Mouse (Mus musculus) adrenal gland, postnatal 4 days (tissue): ENCODE results near the gene Ints7. TPM values are rescaled to one million over a fixed set of nuclear protein-coding genes. Genes with fewer than 3 reads are reported as not detected.

Experiments
- DNase-seq, 2 experiments: peaks; one replicate each; pipeline ENCODE4 v3.0.0; 2021 to 2022; ENCODE audit warnings: low spot score in 2 of 2, mixed read lengths in 2 of 2
- long read RNA-seq, 2 experiments: library from polyadenylated mRNA; stranded (forward); transcript quantifications; one replicate each; pipeline ENCODE4 v2.0.0; 2021
- total RNA-seq, 2 experiments: library from RNA; stranded (reverse); gene quantifications; 2 replicates each; pipeline ENCODE4 v1.2.3; 2021

Gene Ints7
- total RNA-seq = 10 to 100 TPM; 53.2 to 55.8 TPM
- long read RNA-seq, experiment 1, full-length matches to known transcripts = 13 of 20 reads
- long read RNA-seq, experiment 1, partial matches to known transcripts = 2 of 20 reads
- long read RNA-seq, experiment 1, other reads (novel, unspliced or antisense) = 5 of 20 reads
- long read RNA-seq, experiment 2, full-length matches to known transcripts = 17 of 36 reads
- long read RNA-seq, experiment 2, partial matches to known transcripts = 9 of 36 reads
- long read RNA-seq, experiment 2, other reads (novel, unspliced or antisense) = 10 of 36 reads

DNA sequence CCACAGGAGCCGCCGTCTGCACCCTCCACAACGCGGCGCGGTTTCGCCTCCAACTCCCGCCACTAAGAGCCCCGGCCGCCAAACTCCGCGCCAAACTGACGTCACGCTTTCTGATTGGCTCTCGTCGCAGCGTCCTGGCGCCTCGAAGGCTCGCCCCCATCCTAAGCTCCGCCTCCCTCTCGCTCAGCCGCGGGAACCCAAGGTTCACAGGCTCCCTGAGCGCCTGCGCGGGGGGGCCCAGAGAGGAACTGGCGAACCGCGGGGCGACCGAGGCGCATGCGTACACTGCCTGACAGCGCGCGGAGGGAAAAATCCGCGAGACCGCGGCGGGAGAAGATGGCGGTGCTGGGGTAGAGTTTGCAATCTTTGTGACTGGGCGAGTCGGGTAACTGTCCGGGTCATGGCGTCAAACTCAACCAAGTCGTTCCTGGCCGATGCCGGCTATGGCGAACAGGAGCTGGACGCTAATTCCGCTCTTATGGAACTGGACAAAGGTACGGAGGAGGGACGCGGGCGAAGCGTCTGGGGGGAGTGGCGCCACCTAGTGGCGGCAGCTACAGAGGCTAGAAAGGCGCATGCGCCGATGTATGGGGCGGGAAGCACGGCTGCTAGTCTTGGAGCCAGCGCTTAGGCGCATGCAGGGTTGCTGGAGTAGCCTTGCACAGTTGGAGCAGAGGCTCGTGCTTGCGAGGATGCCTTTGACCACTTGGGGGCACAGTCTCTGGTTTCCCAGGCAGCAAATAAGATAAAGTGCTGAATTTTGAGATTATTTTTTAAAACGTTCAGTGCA, at the start of gene Ints7, which contains the start of gene Dtl:
Gene Ints7 (plus strand): TSS at position 179 of the 790 bp plus-strand sequence.
Gene Dtl (minus strand): TSS at position 87 of the 790 bp plus-strand sequence.
- DNase-seq = peak; percentile 98 to 99

DNA sequence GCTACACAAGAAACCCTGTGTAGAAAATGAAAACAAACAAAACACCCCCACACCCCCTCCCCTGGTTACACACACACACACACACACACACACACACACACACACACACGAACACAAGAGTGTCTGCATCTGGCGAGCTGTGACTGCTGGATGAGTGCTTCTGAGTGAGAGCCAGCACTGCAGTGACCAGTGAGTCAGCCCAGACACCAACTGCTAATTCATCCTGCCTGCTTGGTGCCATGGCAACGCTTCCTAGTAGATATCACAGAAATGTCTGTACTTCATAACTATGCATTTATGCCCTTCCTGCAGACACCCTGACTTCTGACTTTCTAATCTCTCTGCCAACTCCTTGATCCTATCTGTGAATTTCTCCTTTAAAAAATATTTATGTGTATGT, 48.3 kb upstream of the Ints7 start:
- no peak for DNase-seq

GRCm38 (mm10) chr1:191527921-191528612, 47.4 kb upstream of the Ints7 start:
- no peak for DNase-seq

DNA sequence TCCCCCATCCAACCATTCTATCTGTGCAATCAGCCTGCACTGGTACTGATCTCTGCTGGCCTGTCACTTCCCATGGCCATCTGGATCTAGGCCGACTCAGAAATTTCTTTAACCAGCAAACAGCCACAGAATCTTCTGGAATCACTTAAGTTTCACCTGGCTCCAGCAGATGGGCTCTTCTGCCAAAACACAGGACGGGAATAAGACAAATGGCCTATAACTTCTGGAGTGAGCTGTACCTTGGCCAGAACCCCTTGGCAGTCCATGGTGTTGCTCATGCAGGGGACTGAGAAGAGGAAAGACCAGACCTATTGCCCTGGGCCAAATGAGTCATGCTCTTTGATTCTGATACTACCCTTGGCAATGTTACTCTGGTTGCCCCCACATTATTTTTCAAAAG, 46.0 kb upstream of the Ints7 start:
- no peak for DNase-seq

- DNase-seq = no peak
Observed at GRCm38 (mm10) chr1:191531023-191531422, 44.4 kb upstream of the Ints7 start.

GRCm38 (mm10) chr1:191534896-191535295, 40.5 kb upstream of the Ints7 start:
- no peak for DNase-seq

DNA sequence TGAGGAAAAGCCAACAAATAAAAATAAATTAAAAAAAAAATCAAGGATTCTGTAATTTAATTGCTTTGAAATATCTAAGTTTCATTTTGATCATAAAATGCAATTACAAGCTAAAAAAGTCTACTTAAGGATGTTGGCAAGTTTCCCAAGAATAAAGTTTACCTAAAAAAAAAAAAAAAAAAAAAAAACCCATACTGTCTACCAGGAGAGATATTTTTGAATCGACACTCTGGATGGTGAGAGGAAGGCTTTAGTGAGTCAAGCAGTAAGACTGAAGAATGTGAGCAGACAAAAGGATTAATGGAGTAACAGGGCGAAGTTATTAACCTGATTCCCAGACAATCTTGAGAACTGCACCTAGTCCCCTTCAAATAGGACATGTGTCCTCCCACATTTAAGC, 35.1 kb upstream of the Ints7 start:
- DNase-seq = no peak

- no peak for DNase-seq
Observed at GRCm38 (mm10) chr1:191541014-191541413, 34.4 kb upstream of the Ints7 start.

DNA sequence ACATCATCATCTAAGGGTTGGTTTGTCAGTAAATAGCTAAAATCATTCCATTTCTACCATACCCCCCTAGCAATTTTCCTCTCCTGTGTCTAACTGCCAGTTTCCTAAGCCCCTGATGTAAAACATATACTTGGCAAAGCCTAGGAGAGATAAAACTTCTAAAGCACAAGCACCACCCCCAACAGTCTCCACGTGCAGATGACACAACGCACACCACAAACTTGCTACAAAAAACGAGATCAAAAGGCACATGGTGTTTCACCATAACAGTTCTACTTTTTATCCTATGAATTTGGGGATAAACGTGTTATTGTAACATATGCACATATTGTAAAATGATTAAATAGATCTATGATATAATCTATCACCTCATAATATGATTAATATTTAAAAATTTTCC, 33.8 kb upstream of the Ints7 start:
- DNase-seq = no peak

DNA sequence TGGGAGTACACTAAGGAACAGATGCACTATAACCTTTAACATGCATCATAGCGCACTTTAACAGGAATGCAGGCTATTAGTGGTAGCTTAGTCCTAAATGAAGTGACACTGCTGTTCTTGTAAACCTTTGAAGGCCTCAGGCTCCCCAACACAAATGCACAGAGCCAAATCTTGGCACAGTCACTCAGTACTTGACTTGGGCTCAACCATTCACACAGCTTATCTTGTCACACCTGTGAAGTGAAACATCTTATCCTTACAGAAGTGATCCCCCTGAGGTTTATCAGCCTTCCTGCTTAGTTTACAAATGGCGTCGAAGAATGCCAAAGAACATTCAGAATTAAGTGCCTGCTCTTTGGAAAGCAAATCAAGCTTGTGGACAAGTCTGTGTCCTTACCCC, 31.7 kb upstream of the Ints7 start:
- DNase-seq = no peak

GRCm38 (mm10) chr1:191550786-191551185, 24.6 kb upstream of the Ints7 start:
- no peak for DNase-seq

- DNase-seq = no peak
Observed at GRCm38 (mm10) chr1:191557109-191557508, 18.3 kb upstream of the Ints7 start.

GRCm38 (mm10) chr1:191559779-191560178, 15.7 kb upstream of the Ints7 start:
- no peak for DNase-seq

DNA sequence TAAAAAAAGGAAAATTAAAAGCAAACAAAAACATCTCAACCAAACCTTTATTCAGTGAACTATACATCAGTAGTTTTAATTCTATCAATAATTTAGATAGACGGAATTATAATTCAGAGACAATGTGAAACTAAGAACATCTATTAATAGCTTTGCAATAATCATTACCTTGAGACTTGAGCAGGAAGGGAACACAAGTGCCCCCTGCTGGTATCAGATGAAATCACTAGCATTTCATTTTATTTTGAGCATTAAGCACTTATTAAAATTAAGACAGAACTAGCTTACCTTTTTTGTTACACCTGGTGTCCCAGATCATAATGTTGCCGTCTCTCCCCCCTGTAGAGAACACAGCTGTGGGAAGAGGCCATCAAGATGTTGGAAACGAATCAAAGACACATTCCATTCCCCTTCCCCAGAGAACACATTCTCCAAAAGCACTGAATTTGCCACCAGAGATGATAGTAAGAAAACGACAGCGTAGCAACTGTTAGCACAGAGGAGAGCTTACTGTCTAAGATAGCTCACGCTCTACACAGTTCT, 12.5 kb upstream of the Ints7 start:
- DNase-seq = no peak

GRCm38 (mm10) chr1:191567859-191568258, 7.6 kb upstream of the Ints7 start:
- no peak for DNase-seq

GRCm38 (mm10) chr1:191569625-191570024, 5.8 kb upstream of the Ints7 start:
- no peak for DNase-seq

- no peak for DNase-seq
Observed at GRCm38 (mm10) chr1:191570415-191570814, 5.0 kb upstream of the Ints7 start.

GRCm38 (mm10) chr1:191573906-191574639, 1.4 kb upstream of the Ints7 start:
- no peak for DNase-seq

DNA sequence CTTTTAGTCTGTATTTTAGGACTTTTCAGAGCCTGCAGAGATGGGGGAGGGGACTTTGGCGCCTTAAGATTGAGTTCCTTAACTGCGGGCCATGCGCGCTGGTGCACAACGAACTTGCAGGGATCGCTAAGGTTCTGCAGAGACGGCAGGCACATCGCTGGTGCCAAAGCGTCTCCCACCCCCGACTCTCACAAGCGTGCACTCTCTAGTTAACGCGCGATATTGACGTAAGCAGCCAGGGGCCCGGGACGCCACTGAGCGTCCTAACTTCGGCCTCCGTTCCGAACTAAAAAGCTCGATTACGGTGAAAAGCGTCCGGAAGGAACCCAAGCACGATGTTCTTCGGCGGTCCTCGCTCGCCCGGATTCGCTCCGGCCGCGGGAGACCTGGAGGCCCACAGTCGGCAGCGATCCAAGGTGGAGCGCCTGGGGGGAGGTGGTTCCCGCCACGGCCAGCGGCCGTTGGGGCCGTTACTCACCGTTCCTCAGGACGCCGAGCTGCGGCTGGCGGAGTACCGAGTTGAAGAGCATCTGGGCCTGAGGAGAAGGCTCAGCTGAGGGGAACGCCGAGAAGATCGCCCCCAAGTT, 472 bp upstream of the Ints7 start:
- DNase-seq = peak; percentile 11 to 40

- no peak for DNase-seq
Observed at GRCm38 (mm10) chr1:191579524-191579923, 4.1 kb downstream of the Ints7 start.

- DNase-seq = no peak
Observed at GRCm38 (mm10) chr1:191581641-191582040, 6.2 kb downstream of the Ints7 start.
